In the genomic region with DNA sequence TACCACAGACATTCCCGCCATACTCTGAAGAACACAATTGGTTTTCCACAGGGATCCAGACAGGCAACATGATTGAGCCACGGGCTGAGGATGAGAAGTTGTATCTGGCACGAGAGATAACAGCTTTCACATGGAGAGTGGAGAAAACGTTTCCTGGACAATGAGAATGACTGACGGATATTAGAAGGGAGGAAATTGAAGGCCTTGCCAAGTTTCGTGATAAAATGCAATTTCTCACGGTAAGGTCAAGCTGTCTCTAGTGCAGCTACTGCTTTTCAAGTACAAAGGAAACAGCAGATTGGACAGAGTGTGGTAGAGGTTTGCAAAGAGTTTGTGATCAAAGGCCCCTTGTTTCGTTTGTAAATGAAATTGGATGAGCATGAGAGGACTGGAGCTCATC, we compare ENCODE assay signal across 18 mouse cellular contexts.
DNase-seq lines count a peak whose midpoint lies in the region; ATAC-seq and TF ChIP-seq lines count a peak whose summit lies in the region.
"Had no signal": no experiment of that assay in that cellular context is flagged by ENCODE, and none has a peak within 500 bp of the region (broad histone marks: within the 10 kb centered on the region; RNA-seq: fewer than 3 reads in every experiment).

No protein-coding gene starts in this region.

- no peak for ATAC-seq in heart, embryonic 13.5 days (ENCODE audit: extremely low read depth, insufficient number of reproducible peaks, low FRiP score, low TSS enrichment)
- ATAC-seq in kidney, postnatal 0 days (replicated peaks; ENCODE audit: low FRiP score, low read depth): no peak
- no peak for ATAC-seq in frontal cortex, adult (ENCODE audit: low TSS enrichment)
- ATAC-seq: intestine, embryonic 15.5 days; liver, postnatal 0 days had no signal

- DNase-seq in heart, postnatal 14 days: no peak
- DNase-seq in kidney, postnatal 0 days (ENCODE audit: low spot score): peak; percentile 58
- no peak for DNase-seq in kidney, adult 9 months
- DNase-seq in 416B (ENCODE audit: low read depth): peak; percentile 5
- peak; percentile 44 for DNase-seq in adrenal gland, postnatal 14 days
- DNase-seq in frontal cortex, adult 2 months (ENCODE audit: extremely low spot score in 1 of 2, low spot score in 1 of 2): no peak
- DNase-seq: cerebellum, adult 11 months; cerebellum, postnatal 25 days; gastrocnemius, postnatal 36 days; kidney, postnatal 25 days; layer of hippocampus, adult 9-11 months; liver, postnatal 0 days; thymus, adult 18-20 months had no signal

- H3K4me2 ChIP-seq in heart, embryonic 13.5 days: no peak overlapping the region; the same call in 1 of the 2 replicates
- no peak overlapping the region for H3K4me2 ChIP-seq in kidney, postnatal 0 days (ENCODE audit: low read length)
- H3K4me2 ChIP-seq: intestine, embryonic 15.5 days; midbrain, embryonic 12.5 days had no signal

- H3K9me3 ChIP-seq in heart, embryonic 13.5 days: no peaks in the 10 kb centered on the region
- H3K9me3 ChIP-seq in kidney, postnatal 0 days (replicated peaks; ENCODE audit: low read length): no peaks in the 10 kb centered on the region
- H3K9me3 ChIP-seq: G1E; intestine, embryonic 15.5 days; midbrain, embryonic 12.5 days had no signal

- intact Hi-C loops in heart, postnatal 14 days (cut with DNase I): no loop called here

- H3K4me1 ChIP-seq in heart, embryonic 13.5 days: peaks cover 27% of the 10 kb centered on the region
- no peaks in the 10 kb centered on the region; the same call in 1 of the 2 replicates for H3K4me1 ChIP-seq in kidney, postnatal 0 days (replicated peaks; ENCODE audit: insufficient read depth, low read length)
- H3K4me1 ChIP-seq: intestine, embryonic 15.5 days; midbrain, embryonic 12.5 days had no signal

- H3K27me3 ChIP-seq in heart, embryonic 13.5 days (replicated peaks): no peaks in the 10 kb centered on the region
- H3K27me3 ChIP-seq in kidney, postnatal 0 days (ENCODE audit: insufficient read depth, low read length): no peaks in the 10 kb centered on the region
- H3K27me3 ChIP-seq: intestine, embryonic 15.5 days; midbrain, embryonic 12.5 days had no signal

- no peak overlapping the region for H3K4me3 ChIP-seq in heart, embryonic 13.5 days
- H3K4me3 ChIP-seq in kidney, postnatal 0 days (replicated peaks; ENCODE audit: low read depth, low read length): no peak overlapping the region
- H3K4me3 ChIP-seq: intestine, embryonic 15.5 days; midbrain, embryonic 12.5 days had no signal

- WGBS in heart, embryonic 13.5 days: 29% methylated on average over 8 of the region's 8 CpGs
- WGBS in kidney, postnatal 0 days: 42% methylated on average over 8 of the region's 8 CpGs

- no peaks in the 10 kb centered on the region for H3K36me3 ChIP-seq in heart, embryonic 13.5 days
- no peaks in the 10 kb centered on the region for H3K36me3 ChIP-seq in kidney, postnatal 0 days (ENCODE audit: insufficient read depth, low read length)
- H3K36me3 ChIP-seq: G1E; intestine, embryonic 15.5 days; midbrain, embryonic 12.5 days had no signal

- TF ChIP-seq CTCF in kidney, postnatal 0 days (IDR thresholded peaks at IDR 0.05; ENCODE audit: low read depth): no peak

- peak overlapping the region; percentile 58 for H3K27ac ChIP-seq in heart, embryonic 13.5 days (replicated peaks)
- H3K27ac ChIP-seq in kidney, postnatal 0 days: no peak overlapping the region
- H3K27ac ChIP-seq: intestine, embryonic 15.5 days; midbrain, embryonic 12.5 days had no signal

- no peak overlapping the region for H3K9ac ChIP-seq in heart, embryonic 13.5 days
- H3K9ac ChIP-seq in kidney, postnatal 0 days (ENCODE audit: low read depth, low read length): no peak overlapping the region
- H3K9ac ChIP-seq: intestine, embryonic 15.5 days; liver, postnatal 0 days; midbrain, embryonic 12.5 days had no signal

Comparison
In these comparisons a context has a peak if more than half of its experiments do, and no peak if none do; other contexts are left out.
1. DNase-seq: peak in kidney, postnatal 0 days (single experiment), 416B (single experiment) and adrenal gland, postnatal 14 days (single experiment); none in heart, postnatal 14 days (0 of 2), kidney, adult 9 months (single experiment) and frontal cortex, adult 2 months (0 of 2).